7 mouse cellular contexts compared by ENCODE assay signal in genomic region chr8:76898721-76899410, GRCm38 (mm10). TPM values are rescaled to one million over a fixed set of nuclear protein-coding genes. Genes with fewer than 3 reads are reported as not detected.
A peak's percentile ranks its signal among the peaks of the same experiment; 100 is the strongest.
DNase-seq lines count a peak whose midpoint lies in the region; ATAC-seq and TF ChIP-seq lines count a peak whose summit lies in the region.

No protein-coding gene starts in this region.

- no peaks in the 10 kb centered on the region for H3K9me3 ChIP-seq in intestine, postnatal 0 days (ENCODE audit: control insufficient read depth)
- no peaks in the 10 kb centered on the region for H3K9me3 ChIP-seq in limb, embryonic 13.5 days
- no peaks in the 10 kb centered on the region for H3K9me3 ChIP-seq in midbrain, embryonic 13.5 days

- peak overlapping the region; percentile 75 for H3K4me3 ChIP-seq in intestine, postnatal 0 days (ENCODE audit: low read depth, low read length)
- H3K4me3 ChIP-seq in limb, embryonic 13.5 days = peak overlapping the region; percentile 65
- peak overlapping the region; percentile 71 for H3K4me3 ChIP-seq in midbrain, embryonic 13.5 days (replicated peaks)

- H3K4me2 ChIP-seq in intestine, postnatal 0 days (replicated peaks; ENCODE audit: low read depth) = peak overlapping the region; percentile 98
- H3K4me2 ChIP-seq in limb, embryonic 13.5 days (replicated peaks) = peak overlapping the region; percentile 99
- H3K4me2 ChIP-seq in midbrain, embryonic 13.5 days (replicated peaks) = peak overlapping the region; percentile 100

- 1% methylated on average over 38 of the region's 60 CpGs for WGBS in intestine, postnatal 0 days
- WGBS in limb, embryonic 13.5 days = under 1% methylated on average over 29 of the region's 60 CpGs
- 1% methylated on average over 37 of the region's 60 CpGs for WGBS in midbrain, embryonic 13.5 days

- H3K9ac ChIP-seq in intestine, postnatal 0 days (ENCODE audit: low read depth, low read length) = peak overlapping the region; percentile 62
- H3K9ac ChIP-seq in limb, embryonic 13.5 days = peak overlapping the region; percentile 65
- H3K9ac ChIP-seq in midbrain, embryonic 13.5 days (replicated peaks) = peak overlapping the region; percentile 66

- 0 out of 2 replicates have a peak, but pooled peaks cover 4% of the 10 kb centered on the region for H3K27me3 ChIP-seq in intestine, postnatal 0 days (replicated peaks; ENCODE audit: control insufficient read depth, insufficient read depth, low read length)
- peaks cover 62% of the 10 kb centered on the region for H3K27me3 ChIP-seq in limb, embryonic 13.5 days
- peaks cover 47% of the 10 kb centered on the region for H3K27me3 ChIP-seq in midbrain, embryonic 13.5 days

- peak overlapping the region; percentile 57 for H3K27ac ChIP-seq in intestine, postnatal 0 days (ENCODE audit: low read depth, low read length)
- no peak overlapping the region for H3K27ac ChIP-seq in limb, embryonic 13.5 days
- no peak overlapping the region for H3K27ac ChIP-seq in midbrain, embryonic 13.5 days

- peak; percentile 72 for DNase-seq in adrenal gland, adult 8-10 months
- DNase-seq in embryo, embryonic 11 days = peak; percentile 76
- DNase-seq in heart, adult 11 months = peak; percentile 99
- DNase-seq in spleen, postnatal 4 days (ENCODE audit: low spot score in 2 of 2) = peak; percentile 22 to 69

- H3K4me1 ChIP-seq in intestine, postnatal 0 days (replicated peaks; ENCODE audit: control insufficient read depth, insufficient read depth, low read length) = 0 out of 2 replicates have a peak, but pooled peaks cover 4% of the 10 kb centered on the region
- peaks cover 24% of the 10 kb centered on the region for H3K4me1 ChIP-seq in limb, embryonic 13.5 days
- H3K4me1 ChIP-seq in midbrain, embryonic 13.5 days (replicated peaks) = peaks cover 22% of the 10 kb centered on the region

- ATAC-seq in intestine, postnatal 0 days = peak; percentile 60
- ATAC-seq in limb, embryonic 13.5 days (ENCODE audit: low FRiP score, low read depth) = peak; percentile 21; the same call in 1 of the 2 replicates
- ATAC-seq in midbrain, embryonic 13.5 days = peak; percentile 34

- no peaks in the 10 kb centered on the region for H3K36me3 ChIP-seq in intestine, postnatal 0 days (ENCODE audit: control insufficient read depth, insufficient read depth)
- no peaks in the 10 kb centered on the region for H3K36me3 ChIP-seq in limb, embryonic 13.5 days
- H3K36me3 ChIP-seq in midbrain, embryonic 13.5 days = no peaks in the 10 kb centered on the region

- TF ChIP-seq CTCF in intestine, postnatal 0 days (IDR thresholded peaks at IDR 0.05; ENCODE audit: low read depth) = peak; percentile 41

RNA-seq across cellular contexts. Expression of gene Nr3c2, which starts 0.4 kb away (rescaled TPM):
- 10 to 100 TPM; 17.6 to 26.3 (median 20.7) TPM for total RNA-seq in adrenal gland, adult 8-10 months (2022)
- 6.9 and 7.4 TPM in 2 replicates for polyA plus RNA-seq in intestine, postnatal 0 days (2015; fragmentation: Nextera tagmentation; extraction: Ambion mirVana)
- 4.7 and 5.3 TPM in 2 replicates for polyA plus RNA-seq in limb, embryonic 13.5 days (2015; fragmentation: Nextera tagmentation; extraction: Ambion mirVana)
- 1.2 and 1.5 TPM in 2 replicates for polyA plus RNA-seq in midbrain, embryonic 13.5 days (2015; fragmentation: Nextera tagmentation; extraction: Ambion mirVana)

Comparison
In these comparisons a context has a peak if more than half of its experiments do, and no peak if none do; other contexts are left out.
1. DNase-seq: peak in every context shown above with its lines; median percentile 99 in heart, adult 11 months; 76 in embryo, embryonic 11 days; 72 in adrenal gland, adult 8-10 months; 46 in spleen, postnatal 4 days.